Mouse (Mus musculus): Measurements from ENCODE around the gene Npepps.
"Not testable (repeated sequence)": the region's sequence is repeated elsewhere in the genome, so short reads cannot be mapped to it uniquely, and the experiment has no call there.

Npepps gene

DNA sequence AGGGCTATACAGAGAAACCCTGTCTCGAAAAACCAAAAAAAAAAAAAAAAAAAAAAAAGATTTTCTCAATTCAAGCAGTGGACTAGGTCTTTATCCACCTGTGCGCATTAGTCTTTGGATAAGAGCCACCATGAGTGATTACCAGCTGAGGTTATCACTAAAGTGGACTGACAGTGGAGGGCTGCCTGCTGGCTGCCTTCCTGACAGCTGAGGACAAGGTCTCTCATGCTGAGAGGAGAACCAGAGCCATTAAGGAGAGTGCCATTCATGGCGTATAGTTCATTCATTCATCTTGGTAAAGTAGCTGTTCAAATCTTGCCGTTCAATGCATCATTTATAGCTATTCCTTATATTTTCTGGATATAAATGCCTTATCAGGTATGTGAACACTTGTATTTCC lies 16.1 kb upstream of the Npepps start:
- no peak for DNase-seq (ENCODE audit: low spot score in 2 of 2)

DNA sequence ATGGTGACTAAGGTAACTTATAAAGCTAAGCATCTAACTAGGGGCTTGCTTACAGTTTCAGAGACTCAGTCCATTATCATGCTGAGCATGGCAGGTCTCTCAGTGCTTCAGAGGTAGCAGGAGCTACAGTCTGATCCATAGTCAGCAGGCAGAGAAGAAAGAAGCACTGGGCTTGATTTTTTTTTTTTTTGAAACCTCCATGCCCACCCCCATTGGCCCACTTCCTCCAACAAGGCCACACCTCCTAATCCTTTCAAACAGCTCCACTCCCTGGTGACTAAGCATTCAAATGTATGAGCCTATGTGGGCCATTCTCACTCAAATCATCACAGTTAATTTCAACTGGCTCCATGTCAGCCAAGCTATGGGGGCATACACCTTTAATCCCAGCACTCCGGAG lies 12.3 kb upstream of the Npepps start:
- DNase-seq (ENCODE audit: low spot score in 2 of 2): no peak

DNA sequence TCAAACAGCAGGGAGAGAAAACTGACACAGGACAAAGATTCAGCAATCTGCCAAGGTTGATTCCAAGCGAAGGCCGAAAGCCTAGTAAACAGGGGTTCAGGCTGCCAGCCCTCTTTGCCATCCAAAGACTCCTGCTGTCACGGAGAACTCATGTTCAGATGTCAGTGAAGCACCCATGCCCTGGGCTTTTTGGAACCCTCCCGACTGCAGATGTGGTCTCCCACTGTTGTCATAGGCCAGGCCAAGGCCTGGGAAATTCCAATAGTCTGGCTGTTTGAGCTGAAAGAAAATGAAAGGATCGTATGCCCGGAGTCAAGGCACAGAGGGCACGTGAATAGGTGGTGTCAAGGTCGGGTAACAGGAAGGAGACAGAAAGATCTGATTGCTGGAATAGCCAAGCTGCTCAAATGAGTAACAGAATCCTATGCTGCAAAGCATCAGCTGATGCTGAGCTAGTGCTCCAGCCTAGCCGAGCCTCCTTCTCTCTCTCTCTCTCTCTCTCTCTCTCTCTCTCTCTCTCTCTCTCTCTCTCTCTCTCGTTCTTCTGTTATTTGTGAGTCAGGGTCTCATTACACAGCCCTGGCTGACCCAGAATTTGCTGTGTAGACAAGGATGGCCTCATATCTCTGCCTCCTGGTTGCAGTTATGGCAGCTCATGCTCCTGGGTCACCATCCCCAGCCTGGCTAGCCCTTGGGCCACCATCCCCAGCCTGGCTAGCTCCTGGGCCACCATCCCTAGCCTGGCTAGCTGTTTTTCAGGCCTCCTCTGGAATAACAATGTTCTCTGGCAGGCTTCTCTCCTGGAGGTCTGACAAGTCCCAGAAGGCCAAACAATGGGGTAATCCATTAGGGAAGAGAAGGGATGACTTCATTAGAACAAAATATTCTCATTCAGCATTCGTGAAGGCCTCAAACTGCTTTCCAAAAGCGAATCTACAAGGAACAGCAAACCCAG lies 9.1 kb upstream of the Npepps start:
- no peak for DNase-seq (ENCODE audit: low spot score in 2 of 2)

DNA sequence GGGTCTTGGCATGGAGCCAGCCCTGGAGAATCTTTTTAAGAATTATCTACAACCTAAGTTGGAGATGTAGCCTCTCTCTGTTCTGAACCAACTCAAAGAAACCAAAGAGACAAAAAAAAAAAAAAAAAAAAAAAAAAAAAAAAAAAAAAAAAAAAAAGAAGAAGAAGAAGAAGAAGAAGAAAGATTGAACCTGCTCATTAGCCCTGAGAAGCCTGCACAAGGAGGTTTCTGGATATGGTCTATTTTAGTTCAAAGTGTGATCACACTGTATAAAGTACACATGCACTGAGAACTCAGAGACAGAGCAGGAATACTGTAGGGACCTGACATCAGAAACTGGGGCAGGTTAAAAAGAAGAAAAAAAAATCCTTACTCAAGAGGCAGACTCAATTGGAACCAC lies 7.2 kb upstream of the Npepps start:
- DNase-seq (ENCODE audit: low spot score in 2 of 2): no peak

DNA sequence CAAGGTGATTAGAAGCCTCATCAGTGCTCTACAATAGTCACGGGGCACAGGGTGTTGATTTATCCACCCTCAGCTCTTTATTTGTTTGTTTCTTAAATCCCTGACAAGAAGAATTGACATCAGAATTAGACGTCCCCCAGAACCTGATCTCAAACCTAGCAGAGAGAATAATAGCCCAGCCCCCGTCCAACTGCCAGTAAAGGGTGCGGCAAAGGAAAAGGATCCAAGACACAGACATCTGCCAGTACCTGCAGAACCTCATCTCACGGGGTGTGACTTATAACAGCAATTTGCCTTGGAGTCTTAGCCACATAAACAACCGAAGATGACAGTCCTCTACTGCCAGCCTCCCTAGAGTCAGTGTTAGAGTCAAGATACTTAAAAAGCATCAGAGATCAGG lies 6.5 kb upstream of the Npepps start:
- no peak for DNase-seq (ENCODE audit: low spot score in 2 of 2)

DNA sequence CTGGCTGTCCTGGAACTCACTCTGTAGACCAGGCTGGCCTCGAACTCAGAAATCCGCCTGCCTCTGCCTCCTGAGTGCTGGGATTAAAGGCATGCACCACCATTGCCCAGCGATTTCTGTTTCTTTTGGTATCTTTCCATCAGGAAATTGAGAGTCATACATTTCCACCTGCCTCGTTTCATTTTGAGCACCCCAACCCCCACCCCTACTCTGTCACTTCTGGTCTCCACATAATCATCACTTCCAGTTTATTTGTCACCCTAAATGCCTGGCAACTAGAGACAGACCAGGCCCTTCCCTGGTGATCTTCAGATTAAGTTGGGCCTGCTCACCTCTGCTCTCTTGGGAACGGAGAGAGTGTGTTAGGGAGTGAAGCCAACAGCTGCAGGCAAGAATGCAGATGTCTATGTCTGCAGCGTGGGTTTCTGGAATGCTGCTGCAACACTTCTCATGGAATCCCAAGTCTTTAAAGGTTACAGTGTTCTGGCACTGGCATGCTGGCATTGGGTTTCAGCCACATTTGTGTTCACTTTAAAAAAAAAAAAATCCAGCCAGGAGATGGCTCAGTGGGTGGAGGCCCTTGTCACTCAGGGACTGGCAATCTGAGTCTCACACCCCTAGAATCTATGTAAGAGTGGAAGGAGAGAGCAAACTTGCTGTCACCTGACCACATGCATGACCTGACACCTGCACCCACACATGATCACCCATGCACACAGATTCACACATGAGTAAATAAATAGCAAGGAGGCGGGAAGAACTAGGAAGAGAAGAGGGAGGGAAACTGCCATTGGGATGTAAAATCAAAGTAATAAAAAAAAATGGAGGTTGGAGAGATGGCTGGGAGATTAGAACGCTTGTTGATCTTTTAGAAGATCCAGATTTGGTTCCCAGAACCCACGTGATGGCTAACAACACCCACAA lies 5.7 kb upstream of the Npepps start:
- no peak for DNase-seq (ENCODE audit: low spot score in 2 of 2)

DNA sequence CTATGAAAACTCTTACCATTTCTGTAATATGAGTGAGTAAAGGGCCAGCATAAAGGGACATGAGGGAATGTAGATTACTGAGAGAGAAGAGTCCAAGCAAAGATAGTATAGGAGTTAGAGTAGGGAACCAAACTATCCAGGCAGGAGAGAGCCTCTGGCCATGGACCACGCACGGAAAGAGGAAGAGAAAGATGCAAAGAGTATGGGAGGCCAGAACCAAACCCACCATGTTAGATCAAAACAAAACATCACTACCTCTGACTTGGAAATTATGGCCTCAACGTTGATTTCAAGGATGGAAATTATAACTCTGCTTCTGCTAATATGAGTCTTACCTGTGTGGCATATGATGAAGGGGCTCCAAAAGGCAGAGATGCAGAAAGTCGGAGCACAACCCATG lies 4.4 kb upstream of the Npepps start:
- DNase-seq (ENCODE audit: low spot score in 2 of 2): no peak

DNA sequence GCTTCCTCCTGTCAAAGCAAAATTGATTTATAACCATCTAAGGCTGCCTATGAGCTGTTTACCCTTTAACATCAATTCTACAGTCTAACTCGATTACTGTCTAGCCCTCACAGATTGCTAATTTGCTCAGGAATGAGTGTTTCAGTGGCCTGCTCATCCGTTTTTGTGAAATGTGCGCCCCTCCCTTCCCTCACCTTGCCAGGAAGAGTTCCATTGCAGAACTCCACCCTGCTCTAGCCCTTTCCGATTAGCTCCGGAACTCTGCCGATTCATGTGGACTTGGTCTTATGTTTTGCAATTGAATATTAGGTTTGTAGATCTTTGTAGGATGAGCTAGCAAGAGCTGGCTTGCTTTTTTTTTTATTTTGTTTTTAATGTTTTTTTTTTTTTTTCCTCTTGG lies 1.7 kb upstream of the Npepps start:
- no peak for DNase-seq (ENCODE audit: low spot score in 2 of 2)

DNA sequence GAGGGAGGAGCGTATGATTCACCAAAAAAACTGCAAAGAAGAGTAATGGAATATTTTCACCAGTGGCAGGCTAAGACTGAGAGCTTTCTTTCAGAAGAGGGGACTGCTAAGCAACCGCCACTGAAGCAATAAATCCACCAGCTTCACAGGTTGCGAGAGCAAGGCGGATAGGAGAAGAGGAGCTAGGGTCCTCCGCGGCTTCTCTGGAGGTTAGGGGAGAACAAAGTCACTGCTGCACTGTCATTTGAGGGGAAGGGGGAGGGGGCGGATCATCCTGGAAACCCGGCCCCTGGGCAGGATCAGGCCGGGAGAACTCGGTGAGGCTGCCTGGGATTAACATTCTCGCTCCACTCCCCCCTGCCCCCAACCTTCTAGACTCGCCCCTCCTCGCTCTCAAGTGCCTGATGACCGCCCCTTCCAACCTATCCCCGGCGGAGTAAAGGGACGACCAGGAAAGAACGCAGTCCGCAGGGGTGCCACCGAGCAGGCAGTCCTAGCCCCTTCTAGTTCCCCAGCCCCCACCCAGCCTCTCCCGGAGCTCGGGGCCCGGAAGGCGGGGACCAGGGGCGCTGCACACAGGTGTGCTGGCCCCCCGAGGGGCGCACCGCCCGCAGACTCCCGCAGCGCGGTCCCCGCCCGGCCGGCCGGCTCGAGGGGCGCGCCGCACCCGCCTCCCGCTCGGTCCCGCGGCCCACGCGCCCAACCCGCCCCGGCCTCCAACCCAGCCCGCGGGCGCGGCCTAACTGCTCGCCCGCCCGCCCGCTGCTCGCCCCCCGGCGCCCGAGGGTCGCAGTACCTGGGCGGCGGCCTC lies 828 bp downstream of the Npepps start:
- peak; percentile 9 to 14 for DNase-seq (ENCODE audit: low spot score in 2 of 2)

DNA sequence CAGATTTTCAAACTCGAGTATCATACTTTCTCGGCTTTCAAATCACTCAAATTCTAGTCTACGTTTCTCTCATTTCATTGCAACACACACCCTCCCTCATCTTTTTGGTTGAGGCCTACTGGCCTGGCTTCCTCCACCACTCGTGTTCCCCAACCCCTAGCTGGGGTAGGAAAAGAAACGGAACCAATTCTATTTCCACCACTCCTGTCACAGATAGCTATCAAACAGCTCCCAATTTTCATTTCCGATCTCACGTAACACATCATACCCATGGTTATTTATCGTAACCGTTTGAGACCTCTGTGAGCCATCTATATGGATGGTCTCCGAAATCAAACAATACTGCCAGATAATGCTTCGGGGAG lies 1.4 kb downstream of the Npepps start:
- no peak for DNase-seq (ENCODE audit: low spot score in 2 of 2)

DNA sequence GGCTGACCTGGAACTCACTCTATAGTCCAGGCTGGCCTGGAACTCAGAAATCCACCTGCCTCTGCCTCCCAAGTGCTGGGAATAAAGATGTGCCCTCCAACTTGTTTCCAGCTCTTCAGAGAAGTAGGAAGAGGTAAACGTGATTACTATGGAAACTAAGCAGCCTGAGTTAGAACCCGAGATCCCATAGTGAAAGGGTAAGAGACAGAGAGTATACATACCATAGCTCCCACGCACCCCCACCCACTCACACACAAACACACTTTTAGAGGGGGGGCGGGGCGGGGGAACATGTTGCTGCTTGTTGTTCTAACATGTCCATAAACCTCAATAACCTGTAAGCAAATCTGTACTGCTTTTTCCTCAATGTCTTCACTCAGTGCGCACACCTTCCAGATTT lies 2.0 kb downstream of the Npepps start:
- DNase-seq (ENCODE audit: low spot score in 2 of 2): no peak

DNA sequence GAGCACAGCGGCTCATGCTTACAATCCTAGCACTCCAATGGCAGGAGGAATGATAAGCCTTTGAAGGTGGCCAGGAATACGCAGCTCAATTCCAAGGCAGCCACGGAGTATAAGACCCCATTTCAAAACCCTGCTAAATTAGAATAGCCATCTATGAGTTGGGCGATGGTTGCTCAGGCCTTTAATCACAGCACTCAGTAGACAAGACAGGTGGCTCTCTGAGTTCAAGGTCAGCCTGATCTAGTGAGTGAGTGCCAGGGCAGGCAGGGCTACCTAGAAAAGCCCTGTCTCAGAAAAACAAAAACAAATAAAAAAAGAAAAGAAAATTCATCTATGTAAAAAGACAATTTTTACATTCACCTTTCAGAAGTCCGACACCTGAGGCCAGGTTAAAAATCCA lies 3.3 kb downstream of the Npepps start:
- DNase-seq (ENCODE audit: low spot score in 2 of 2): no peak

DNA sequence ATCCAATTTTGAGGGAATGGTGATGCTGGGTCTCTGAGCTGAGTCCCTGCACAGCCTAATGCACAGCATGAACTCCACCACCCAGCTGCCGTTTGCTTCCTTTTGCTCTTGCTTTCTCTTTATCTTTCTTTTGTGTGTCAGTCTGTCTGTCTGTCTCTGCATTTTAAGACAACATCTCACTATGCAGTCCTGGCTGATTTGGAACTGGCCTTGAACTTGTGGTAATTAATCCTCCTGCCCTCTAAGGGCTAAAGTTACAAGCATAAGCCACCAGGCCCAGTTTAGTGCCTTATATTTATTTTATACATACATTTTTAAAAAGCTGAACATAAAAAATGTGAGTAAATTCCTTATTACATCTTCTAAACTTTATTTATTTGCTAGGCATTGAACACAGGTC lies 4.4 kb downstream of the Npepps start:
- no peak for DNase-seq (ENCODE audit: low spot score in 2 of 2)

DNA sequence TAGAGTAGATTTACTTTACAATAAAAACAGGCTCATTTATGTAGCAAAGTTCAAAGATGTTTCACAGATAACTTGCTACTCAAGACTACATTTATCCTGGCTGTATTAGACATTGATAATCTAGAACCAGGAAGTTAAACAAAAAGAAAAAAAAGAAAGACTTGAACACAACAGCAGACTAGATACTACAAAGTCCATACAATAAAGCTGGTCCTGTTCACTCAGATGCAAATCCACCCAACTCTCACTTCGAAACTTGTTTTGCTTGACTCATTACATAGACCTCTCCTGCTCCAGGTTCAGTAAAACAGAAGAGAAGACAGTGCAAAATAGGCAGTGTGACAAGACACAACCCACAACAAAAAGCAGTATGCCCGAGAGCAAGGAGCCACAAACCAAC lies 5.1 kb downstream of the Npepps start:
- DNase-seq (ENCODE audit: low spot score in 2 of 2): no peak

DNA sequence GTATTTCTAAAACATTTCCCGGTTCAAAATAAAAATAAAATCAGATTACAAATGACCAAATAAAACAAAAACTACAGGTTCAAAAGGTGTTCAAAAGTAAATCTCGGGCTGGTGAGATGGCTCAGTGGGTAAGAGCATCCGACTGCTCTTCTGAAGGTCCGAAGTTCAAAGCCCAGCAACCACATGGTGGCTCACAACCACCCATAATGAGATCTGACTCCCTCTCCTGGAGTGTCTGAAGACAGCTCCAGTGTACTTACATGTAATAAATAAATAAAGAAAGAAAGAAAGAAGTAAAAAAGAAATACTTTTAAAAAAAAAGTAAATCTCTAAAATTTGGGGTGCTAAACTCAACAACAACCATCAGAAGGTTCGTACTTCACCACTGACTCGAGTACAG lies 5.5 kb downstream of the Npepps start:
- DNase-seq (ENCODE audit: low spot score in 2 of 2): not testable (repeated sequence)

DNA sequence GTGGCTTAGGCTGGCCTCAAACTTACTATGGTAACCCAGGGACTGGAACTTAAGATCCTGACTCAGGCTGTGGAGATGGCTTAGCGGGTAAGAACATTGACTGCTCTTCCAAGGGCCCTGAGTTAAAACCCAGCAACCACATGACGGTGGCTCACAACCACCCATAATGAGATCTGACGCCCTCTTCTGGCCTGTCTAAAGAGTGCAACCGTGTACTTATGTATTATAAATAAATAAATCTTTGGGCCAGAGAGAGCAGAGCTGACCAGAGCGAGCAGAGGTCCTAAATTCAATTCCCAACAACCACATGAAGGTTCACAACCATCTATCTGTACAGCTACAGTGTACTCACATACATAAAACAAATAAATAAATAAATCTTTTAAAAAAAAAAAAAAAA lies 6.8 kb downstream of the Npepps start:
- DNase-seq (ENCODE audit: low spot score in 2 of 2): peak in 1 of 2 experiments; percentile 20

DNA sequence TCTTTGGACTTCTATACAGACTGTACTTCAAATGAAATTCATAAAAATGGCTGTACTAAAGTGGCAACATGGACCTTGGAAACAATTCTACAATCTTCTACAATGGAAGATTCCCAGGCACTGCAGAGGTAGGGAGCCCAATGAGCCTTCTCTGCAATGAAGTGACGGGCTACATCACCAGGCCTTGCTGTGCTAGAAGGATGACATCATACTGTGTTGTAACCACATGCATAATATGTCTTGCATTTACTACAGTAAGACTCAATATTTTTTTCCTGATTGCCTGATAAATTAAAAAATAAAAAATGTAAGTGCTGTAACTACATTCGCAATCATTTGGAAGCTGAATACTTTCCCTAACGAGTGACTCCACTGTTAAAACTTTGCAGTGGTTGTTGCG lies 7.6 kb downstream of the Npepps start:
- DNase-seq (ENCODE audit: low spot score in 2 of 2): no peak

DNA sequence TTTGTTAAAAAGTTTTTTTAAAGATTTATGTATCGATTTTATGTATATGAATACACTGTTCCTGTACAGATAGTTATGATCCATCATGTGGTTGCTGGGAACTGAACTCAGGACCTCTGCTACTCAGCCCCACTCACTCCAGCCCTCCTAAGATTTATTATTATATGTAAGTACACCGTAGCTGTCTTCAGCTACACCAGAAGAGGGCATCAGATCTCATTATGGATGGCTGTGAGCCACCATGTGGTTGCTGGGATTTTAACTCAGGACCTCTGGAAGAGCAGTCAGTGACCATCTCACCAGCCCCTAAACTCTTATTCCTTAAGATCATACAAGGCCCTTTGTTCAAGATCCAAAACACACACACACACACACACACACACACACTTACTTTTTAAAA lies 10.4 kb downstream of the Npepps start:
- DNase-seq (ENCODE audit: low spot score in 2 of 2): not testable (repeated sequence)

DNA sequence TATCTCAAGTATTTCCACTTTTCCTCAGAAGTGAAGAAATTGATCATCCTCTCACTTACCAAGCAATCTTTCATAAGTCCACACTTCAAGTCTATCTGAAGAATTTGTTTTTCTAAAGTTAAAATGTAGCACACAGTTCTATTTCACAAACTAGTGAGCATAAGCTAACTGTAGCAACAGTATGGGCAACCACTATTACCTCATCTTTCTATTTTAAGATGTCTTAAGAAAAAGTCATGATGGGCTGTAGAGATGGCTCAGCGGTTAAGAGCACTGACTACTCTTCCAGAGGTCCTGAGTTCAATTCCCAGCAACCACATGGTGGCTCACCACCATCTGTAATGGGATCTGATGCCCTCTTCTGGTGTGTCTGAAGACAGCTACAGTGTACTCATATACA lies 13.9 kb downstream of the Npepps start:
- not testable (repeated sequence) for DNase-seq (ENCODE audit: low spot score in 2 of 2)

DNA sequence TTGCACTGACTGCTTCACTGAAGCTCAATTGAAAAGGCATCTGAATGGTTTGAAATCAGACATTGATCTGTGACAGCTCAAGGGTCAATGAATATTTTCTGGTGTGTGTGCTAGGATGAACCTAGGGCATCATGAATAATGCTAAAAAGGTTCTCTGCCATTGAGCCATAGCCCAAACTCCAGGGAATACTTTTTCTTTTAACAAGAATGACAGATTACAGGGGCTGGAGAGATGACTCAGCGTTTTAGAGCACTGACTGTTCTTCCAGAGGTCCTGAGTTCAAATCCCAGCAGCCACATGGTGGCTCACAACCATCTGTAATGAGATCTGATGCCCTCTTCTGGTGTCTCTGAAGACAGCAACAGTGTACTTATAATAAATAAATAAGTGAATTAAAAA lies 30.8 kb downstream of the Npepps start:
- DNase-seq (ENCODE audit: low spot score in 2 of 2): not testable (repeated sequence)

DNA sequence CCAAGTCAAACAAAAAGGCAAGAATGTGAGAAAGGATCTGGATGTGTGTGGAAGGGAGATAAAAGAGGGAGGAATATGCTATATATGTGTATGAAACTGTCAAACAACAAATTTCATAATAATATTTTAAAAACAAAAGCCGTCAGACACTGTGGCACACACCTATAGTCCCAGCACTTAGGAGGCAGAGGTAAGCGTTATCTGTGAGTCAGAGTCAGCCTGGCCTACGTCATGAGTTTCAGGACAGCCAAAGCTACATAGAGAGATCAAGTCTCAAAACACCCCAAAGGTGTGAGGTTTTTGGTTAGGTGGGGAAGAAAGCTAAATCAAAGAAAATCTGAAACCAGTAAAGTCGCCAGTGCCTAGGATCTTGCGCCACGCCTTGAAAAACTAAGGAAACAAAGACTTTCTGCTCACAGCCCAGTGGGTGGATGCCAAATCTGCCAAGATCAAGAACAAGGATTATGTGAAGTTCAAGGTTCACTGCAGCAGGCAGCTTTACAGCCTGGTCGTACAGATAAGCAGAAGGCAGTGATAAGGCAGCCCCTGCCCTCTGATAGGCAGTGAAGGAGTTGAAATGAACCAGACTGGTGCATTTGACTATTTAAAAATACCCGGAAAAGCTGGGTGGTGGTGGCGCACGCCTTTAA lies 33.8 kb downstream of the Npepps start:
- DNase-seq (ENCODE audit: low spot score in 2 of 2): peak; percentile 7 to 32
